In the genomic region with DNA sequence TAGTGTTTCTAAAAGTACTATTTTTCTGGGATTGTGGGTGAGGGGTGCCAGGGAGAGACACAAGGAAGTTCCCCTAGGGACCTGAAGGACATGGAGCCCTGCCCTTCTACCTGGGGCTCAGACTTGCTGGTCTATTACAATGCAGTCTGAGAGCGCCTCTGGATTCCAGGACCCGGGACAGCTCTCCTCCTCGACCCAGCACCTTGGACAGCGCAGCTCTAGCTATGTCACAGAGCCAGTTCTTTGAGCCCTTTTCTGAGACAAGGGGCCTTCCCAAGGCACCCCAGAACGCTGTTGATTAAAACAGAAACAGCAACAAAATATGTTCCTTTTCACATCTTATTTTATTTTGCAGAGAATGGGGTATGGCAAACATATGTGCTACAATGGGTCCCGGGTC, we compare ENCODE assay signal across 8 mouse cellular contexts. TPM values are rescaled to one million over a fixed set of nuclear protein-coding genes. Genes with fewer than 3 reads are reported as not detected.
A peak's percentile ranks its signal among the peaks of the same experiment; 100 is the strongest.
DNase-seq lines count a peak whose midpoint lies in the region; ATAC-seq and TF ChIP-seq lines count a peak whose summit lies in the region.

No protein-coding gene starts in this region.

- H3K9ac ChIP-seq in hindbrain, embryonic 14.5 days, result no peak overlapping the region
- no peak overlapping the region for H3K9ac ChIP-seq in hindbrain, embryonic 13.5 days
- H3K9ac ChIP-seq in MEL (ENCODE audit: control insufficient read depth, low read depth, low read length, poor library complexity, severe bottlenecking), result no peak overlapping the region

- TF ChIP-seq CTCF in MEL (IDR thresholded peaks at IDR 0.05 in 2 of 3, conservative IDR thresholded peaks at IDR 0.05 in 1 of 3; ENCODE audit: control insufficient read depth in 1 of 3, insufficient read depth in 1 of 3, low read depth in 2 of 3, low read length in 3 of 3, poor library complexity in 1 of 3, severe bottlenecking in 1 of 3), result 0 out of 6 replicates have a peak, but pooled peaks of 1 of the 3 experiments have one; percentile 15

- H3K27me3 ChIP-seq in hindbrain, embryonic 14.5 days (ENCODE audit: control insufficient read depth, insufficient read depth, low read length), result peaks cover 31% of the 10 kb centered on the region
- H3K27me3 ChIP-seq in hindbrain, embryonic 13.5 days, result peaks cover 61% of the 10 kb centered on the region
- H3K27me3 ChIP-seq in MEL (ENCODE audit: control insufficient read depth in 1 of 2, insufficient read depth in 2 of 2, low read length in 2 of 2), result no peaks in the 10 kb centered on the region
- H3K27me3 ChIP-seq in embryonic facial prominence, embryonic 10.5 days (replicated peaks; ENCODE audit: low read depth, poor library complexity, severe bottlenecking), result peaks cover 36% of the 10 kb centered on the region

- no peaks in the 10 kb centered on the region for H3K79me2 ChIP-seq in MEL (ENCODE audit: control insufficient read depth, insufficient read depth, low read length, poor library complexity)

- peaks cover 12% of the 10 kb centered on the region; the same call in 1 of the 2 replicates for H3K4me1 ChIP-seq in hindbrain, embryonic 14.5 days (replicated peaks; ENCODE audit: control insufficient read depth, insufficient read depth, low read length)
- peaks cover 24% of the 10 kb centered on the region for H3K4me1 ChIP-seq in hindbrain, embryonic 13.5 days (replicated peaks)
- H3K4me1 ChIP-seq in MEL (ENCODE audit: control insufficient read depth in 1 of 2, insufficient read depth in 2 of 2, low read length in 2 of 2), result 0 out of 4 replicates have a peak, but pooled peaks cover 0 to 2% of the 10 kb centered on the region in 2 experiments
- H3K4me1 ChIP-seq in embryonic facial prominence, embryonic 10.5 days, result no peaks in the 10 kb centered on the region

- 14% methylated on average over 6 of the region's 6 CpGs for WGBS in hindbrain, embryonic 14.5 days
- 8% methylated on average over 6 of the region's 6 CpGs for WGBS in hindbrain, embryonic 13.5 days
- 5% methylated on average over 6 of the region's 6 CpGs for WGBS in embryonic facial prominence, embryonic 10.5 days

- no peaks in the 10 kb centered on the region for H3K9me3 ChIP-seq in hindbrain, embryonic 14.5 days (ENCODE audit: control insufficient read depth, low read length)
- H3K9me3 ChIP-seq in hindbrain, embryonic 13.5 days, result no peaks in the 10 kb centered on the region
- H3K9me3 ChIP-seq in MEL (replicated peaks; ENCODE audit: insufficient read depth, low read length), result no peaks in the 10 kb centered on the region
- no peaks in the 10 kb centered on the region for H3K9me3 ChIP-seq in embryonic facial prominence, embryonic 10.5 days

- no peak for TF ChIP-seq POLR2A in MEL (IDR thresholded peaks at IDR 0.05; ENCODE audit: control insufficient read depth in 1 of 2, insufficient read depth in 1 of 2, low read depth in 1 of 2, low read length in 2 of 2, poor library complexity in 1 of 2)

- no peak for TF ChIP-seq RAD21 in MEL (IDR thresholded peaks at IDR 0.05; ENCODE audit: low read depth, low read length)

- peak; percentile 76 for DNase-seq in hindbrain, embryonic 14.5 days (ENCODE audit: low spot score)
- peak; percentile 70 for DNase-seq in MEL (ENCODE audit: low read depth, low spot score)
- peak; percentile 87 for DNase-seq in embryonic facial prominence, embryonic 10.5 days (ENCODE audit: low spot score)
- peak; percentile 89 to 92 for DNase-seq in kidney, postnatal 4 days
- peak; percentile 83 for DNase-seq in retina, embryonic 14.5 days (ENCODE audit: low spot score)
- DNase-seq in right cerebral cortex, postnatal 25 days, result no peak
- DNase-seq in c-Kit-positive CD71-positive TER-119-positive erythroid progenitor cells, embryonic 14.5 days (ENCODE audit: low spot score), result no peak

- H3K27ac ChIP-seq in hindbrain, embryonic 14.5 days, result no peak overlapping the region
- no peak overlapping the region for H3K27ac ChIP-seq in hindbrain, embryonic 13.5 days
- H3K27ac ChIP-seq in MEL (ENCODE audit: control insufficient read depth, low read depth, low read length), result no peak overlapping the region
- H3K27ac ChIP-seq in embryonic facial prominence, embryonic 10.5 days (replicated peaks), result no peak overlapping the region

- no peaks in the 10 kb centered on the region for H3K36me3 ChIP-seq in hindbrain, embryonic 14.5 days (replicated peaks; ENCODE audit: control insufficient read depth, insufficient read depth)
- H3K36me3 ChIP-seq in hindbrain, embryonic 13.5 days, result no peaks in the 10 kb centered on the region
- H3K36me3 ChIP-seq in MEL (ENCODE audit: control insufficient read depth in 1 of 2, insufficient read depth in 2 of 2, low read length in 2 of 2), result no peaks in the 10 kb centered on the region
- H3K36me3 ChIP-seq in embryonic facial prominence, embryonic 10.5 days (replicated peaks), result no peaks in the 10 kb centered on the region

- no peak for ATAC-seq in hindbrain, embryonic 14.5 days (ENCODE audit: low FRiP score)
- ATAC-seq in hindbrain, embryonic 13.5 days (ENCODE audit: low FRiP score), result no peak

- no peak overlapping the region for H3K4me2 ChIP-seq in hindbrain, embryonic 14.5 days (replicated peaks)
- no peak overlapping the region for H3K4me2 ChIP-seq in hindbrain, embryonic 13.5 days

- H3K4me3 ChIP-seq in hindbrain, embryonic 14.5 days (replicated peaks; ENCODE audit: low read length), result no peak overlapping the region
- no peak overlapping the region for H3K4me3 ChIP-seq in hindbrain, embryonic 13.5 days
- H3K4me3 ChIP-seq in MEL (ENCODE audit: control insufficient read depth in 1 of 2, insufficient read depth in 1 of 2, low read depth in 2 of 2, low read length in 2 of 2), result no peak overlapping the region
- H3K4me3 ChIP-seq in embryonic facial prominence, embryonic 10.5 days, result no peak overlapping the region

- no peak for TF ChIP-seq EP300 in MEL (IDR thresholded peaks at IDR 0.05; ENCODE audit: low read depth in 1 of 2, low read length in 2 of 2)

TF ChIP-seq in MEL, 35 proteins besides CTCF, POLR2A, EP300 and RAD21:
- peak; percentile 99 for TF ChIP-seq SIN3A (IDR thresholded peaks at IDR 0.05; ENCODE audit: low read length)
- TF ChIP-seq MXI1 (IDR thresholded peaks at IDR 0.05; ENCODE audit: low read depth, low read length), result peak; percentile 84
- TF ChIP-seq TAL1 (IDR thresholded peaks at IDR 0.05; ENCODE audit: low read length), result no peak
- TF ChIP-seq ELF1 (IDR thresholded peaks at IDR 0.05; ENCODE audit: low read depth, low read length), result no peak
- TF ChIP-seq JUND (IDR thresholded peaks at IDR 0.05; ENCODE audit: low read depth, low read length), result no peak

RNA-seq across cellular contexts. Expression of gene C1qa, which starts 25.9 kb away (rescaled TPM):
- 29.9 and 33.4 TPM in 2 replicates for polyA plus RNA-seq in hindbrain, embryonic 14.5 days (2014; fragmentation: Nextera tagmentation; extraction: Ambion mirVana)
- polyA plus RNA-seq in hindbrain, embryonic 13.5 days (2015; fragmentation: Nextera tagmentation; extraction: Ambion mirVana), result 23.6 and 24.6 TPM in 2 replicates
- 0.12 TPM in 1 of 2 replicates, not detected in the other for total RNA-seq in MEL (2012; rRNA removed)
- not detected for polyA plus RNA-seq in MEL (2012; ENCODE audit: insufficient read depth in 1 of 2, insufficient read length in 2 of 2, low read depth in 1 of 2, low replicate concordance in 2 of 2, missing spikeins in 1 of 2)
- 4.6 and 8.1 TPM in 2 replicates for polyA plus RNA-seq in embryonic facial prominence, embryonic 10.5 days (2016; fragmentation: Nextera tagmentation; extraction: Ambion mirVana)

RNA-seq across cellular contexts. Expression of gene C1qc, which starts 31.7 kb away (rescaled TPM):
- polyA plus RNA-seq in hindbrain, embryonic 14.5 days (2014; fragmentation: Nextera tagmentation; extraction: Ambion mirVana), result 29.5 and 30.5 TPM in 2 replicates
- polyA plus RNA-seq in hindbrain, embryonic 13.5 days (2015; fragmentation: Nextera tagmentation; extraction: Ambion mirVana), result 19.5 and 24.3 TPM in 2 replicates
- not detected in 2 replicates for total RNA-seq in MEL (2012; rRNA removed)
- not detected for polyA plus RNA-seq in MEL (2012; ENCODE audit: insufficient read depth in 1 of 2, insufficient read length in 2 of 2, low read depth in 1 of 2, low replicate concordance in 2 of 2, missing spikeins in 1 of 2)
- polyA plus RNA-seq in embryonic facial prominence, embryonic 10.5 days (2016; fragmentation: Nextera tagmentation; extraction: Ambion mirVana), result 5.6 and 7.2 TPM in 2 replicates

RNA-seq across cellular contexts. Expression of gene Epha8, which starts 32.1 kb away (rescaled TPM):
- polyA plus RNA-seq in hindbrain, embryonic 14.5 days (2014; fragmentation: Nextera tagmentation; extraction: Ambion mirVana), result 13.8 and 15.5 TPM in 2 replicates
- polyA plus RNA-seq in hindbrain, embryonic 13.5 days (2015; fragmentation: Nextera tagmentation; extraction: Ambion mirVana), result 5.6 and 6.1 TPM in 2 replicates
- not detected in 2 replicates for total RNA-seq in MEL (2012; rRNA removed)
- polyA plus RNA-seq in MEL (2012; ENCODE audit: insufficient read depth in 1 of 2, insufficient read length in 2 of 2, low read depth in 1 of 2, low replicate concordance in 2 of 2, missing spikeins in 1 of 2), result under 1 TPM in 1 of 2 experiments, not detected in 1; 0.03 TPM
- polyA plus RNA-seq in embryonic facial prominence, embryonic 10.5 days (2016; fragmentation: Nextera tagmentation; extraction: Ambion mirVana), result 0.88 and 1.1 TPM in 2 replicates

RNA-seq across cellular contexts. Expression of gene C1qb, which starts 38.5 kb away (rescaled TPM):
- polyA plus RNA-seq in hindbrain, embryonic 14.5 days (2014; fragmentation: Nextera tagmentation; extraction: Ambion mirVana), result 48.6 and 52.3 TPM in 2 replicates
- 37.9 and 48.5 TPM in 2 replicates for polyA plus RNA-seq in hindbrain, embryonic 13.5 days (2015; fragmentation: Nextera tagmentation; extraction: Ambion mirVana)
- total RNA-seq in MEL (2012; rRNA removed), result not detected in 2 replicates
- not detected for polyA plus RNA-seq in MEL (2012; ENCODE audit: insufficient read depth in 1 of 2, insufficient read length in 2 of 2, low read depth in 1 of 2, low replicate concordance in 2 of 2, missing spikeins in 1 of 2)
- polyA plus RNA-seq in embryonic facial prominence, embryonic 10.5 days (2016; fragmentation: Nextera tagmentation; extraction: Ambion mirVana), result 17.0 and 20.1 TPM in 2 replicates

Comparison
In these comparisons a context has a peak if more than half of its experiments do, and no peak if none do; other contexts are left out.
1. DNase-seq: peak in hindbrain, embryonic 14.5 days (single experiment), MEL (single experiment), embryonic facial prominence, embryonic 10.5 days (single experiment), kidney, postnatal 4 days (2 of 2) and retina, embryonic 14.5 days (single experiment); none in right cerebral cortex, postnatal 25 days (single experiment) and c-Kit-positive CD71-positive TER-119-positive erythroid progenitor cells, embryonic 14.5 days (single experiment).